Mouse (Mus musculus): Measurements from ENCODE around the gene Gm10964. TPM values are rescaled to one million over a fixed set of nuclear protein-coding genes. Genes with fewer than 3 reads are reported as not detected.

Gm10964 gene
- polyA plus RNA-seq, 1 experiment from 2014 or later = not detected

DNA sequence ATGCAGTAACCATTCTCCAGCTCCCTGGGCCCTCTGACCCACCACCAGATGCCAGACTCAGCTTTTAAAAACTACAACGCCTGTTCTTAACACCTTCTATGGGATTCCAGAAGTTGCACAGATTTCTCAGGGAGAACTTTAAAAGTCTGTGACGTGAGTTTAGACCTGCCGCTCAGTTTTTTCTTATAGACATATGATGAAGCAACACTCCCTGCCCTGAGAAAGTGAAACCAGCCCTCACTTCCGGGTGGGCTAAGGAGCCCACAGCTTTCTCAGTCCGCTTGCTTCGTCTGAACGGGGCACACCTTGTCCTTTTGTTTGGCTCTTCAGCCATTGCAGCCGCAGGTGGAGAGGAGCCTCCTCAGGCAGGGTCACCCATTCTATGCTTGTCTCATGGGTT is 24.2 kb upstream of the Gm10964 start:
- Histone ChIP-seq H3K4me2 (ENCODE audit: low read depth, low read length) (no peak overlapping the region), H3K9me3 (replicated peaks; ENCODE audit: control insufficient read depth, low read length) (no peaks in the 10 kb centered on the region), H3K27ac (ENCODE audit: low read length) (no peak overlapping the region), H3K4me1 (ENCODE audit: control insufficient read depth, insufficient read depth, low read length) (peaks cover 12% of the 10 kb centered on the region), H3K27me3 (ENCODE audit: control insufficient read depth, insufficient read depth, low read length) (no peaks in the 10 kb centered on the region), H3K9ac (ENCODE audit: low read length) (no peak overlapping the region), H3K4me3 (replicated peaks; ENCODE audit: low read length) (no peak overlapping the region), H3K36me3 (ENCODE audit: control insufficient read depth, insufficient read depth, low read length) (no peaks in the 10 kb centered on the region)
- no peak for ATAC-seq (ENCODE audit: insufficient read depth, low FRiP score)
- WGBS = 76% methylated on average over 8 of the region's 8 CpGs

DNA sequence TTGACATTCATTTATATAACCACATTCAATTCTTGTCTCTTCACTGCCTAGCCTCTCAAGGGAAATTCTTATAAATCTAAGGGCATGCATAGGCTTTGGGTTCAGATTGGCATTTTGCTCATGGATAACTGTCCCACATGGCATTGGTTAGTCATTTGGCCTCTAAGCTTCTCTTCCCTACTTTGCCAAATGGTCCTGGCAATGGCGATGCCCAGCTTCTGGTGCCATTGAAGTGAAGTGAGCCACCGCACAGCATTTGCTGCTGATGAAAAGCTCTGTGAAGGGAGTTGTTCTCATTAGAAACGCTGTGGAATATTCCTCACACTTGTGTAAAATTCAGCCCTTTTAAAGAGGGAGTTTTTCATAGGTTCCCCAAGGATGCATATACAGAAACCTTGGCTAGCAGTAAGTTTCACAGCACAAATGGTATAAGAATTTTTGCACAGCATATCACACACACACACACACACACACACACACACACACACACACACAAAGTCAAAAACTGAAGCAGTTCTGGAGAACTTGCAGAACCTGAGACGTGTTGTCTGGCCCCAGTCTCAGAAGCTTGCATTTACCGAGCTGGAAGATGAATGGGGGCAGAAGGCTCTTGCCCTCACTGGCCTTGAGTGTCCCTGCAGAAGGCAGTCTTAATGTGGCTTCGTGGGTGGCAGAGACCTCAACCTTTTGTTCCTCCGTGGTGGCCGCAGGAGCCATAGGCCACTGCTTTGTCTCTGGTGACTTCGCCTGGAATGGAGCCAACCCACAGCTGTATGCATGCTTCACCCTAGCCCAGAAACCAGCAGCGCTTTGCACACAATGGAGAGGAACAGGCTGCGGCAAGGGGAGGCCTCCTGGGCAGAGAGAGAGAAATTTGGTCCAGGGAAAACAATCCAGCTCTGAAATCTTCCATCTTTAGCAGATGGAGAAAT is 23.1 kb upstream of the Gm10964 start:
- no peaks in the 10 kb centered on the region for H3K27me3 ChIP-seq (ENCODE audit: control insufficient read depth, insufficient read depth, low read length)
- no peak overlapping the region for H3K4me3 ChIP-seq (replicated peaks; ENCODE audit: low read length)
- H3K27ac ChIP-seq (ENCODE audit: low read length) = peak overlapping the region; percentile 14
- peak; percentile 66; the same call in 1 of the 2 replicates for ATAC-seq (ENCODE audit: insufficient read depth, low FRiP score)
- H3K36me3 ChIP-seq (ENCODE audit: control insufficient read depth, insufficient read depth, low read length) = no peaks in the 10 kb centered on the region
- H3K4me1 ChIP-seq (ENCODE audit: control insufficient read depth, insufficient read depth, low read length) = peaks cover 12% of the 10 kb centered on the region
- WGBS = 41% methylated on average over 11 of the region's 11 CpGs
- no peak overlapping the region for H3K4me2 ChIP-seq (ENCODE audit: low read depth, low read length)
- H3K9me3 ChIP-seq (replicated peaks; ENCODE audit: control insufficient read depth, low read length) = no peaks in the 10 kb centered on the region
- H3K9ac ChIP-seq (ENCODE audit: low read length) = no peak overlapping the region

DNA sequence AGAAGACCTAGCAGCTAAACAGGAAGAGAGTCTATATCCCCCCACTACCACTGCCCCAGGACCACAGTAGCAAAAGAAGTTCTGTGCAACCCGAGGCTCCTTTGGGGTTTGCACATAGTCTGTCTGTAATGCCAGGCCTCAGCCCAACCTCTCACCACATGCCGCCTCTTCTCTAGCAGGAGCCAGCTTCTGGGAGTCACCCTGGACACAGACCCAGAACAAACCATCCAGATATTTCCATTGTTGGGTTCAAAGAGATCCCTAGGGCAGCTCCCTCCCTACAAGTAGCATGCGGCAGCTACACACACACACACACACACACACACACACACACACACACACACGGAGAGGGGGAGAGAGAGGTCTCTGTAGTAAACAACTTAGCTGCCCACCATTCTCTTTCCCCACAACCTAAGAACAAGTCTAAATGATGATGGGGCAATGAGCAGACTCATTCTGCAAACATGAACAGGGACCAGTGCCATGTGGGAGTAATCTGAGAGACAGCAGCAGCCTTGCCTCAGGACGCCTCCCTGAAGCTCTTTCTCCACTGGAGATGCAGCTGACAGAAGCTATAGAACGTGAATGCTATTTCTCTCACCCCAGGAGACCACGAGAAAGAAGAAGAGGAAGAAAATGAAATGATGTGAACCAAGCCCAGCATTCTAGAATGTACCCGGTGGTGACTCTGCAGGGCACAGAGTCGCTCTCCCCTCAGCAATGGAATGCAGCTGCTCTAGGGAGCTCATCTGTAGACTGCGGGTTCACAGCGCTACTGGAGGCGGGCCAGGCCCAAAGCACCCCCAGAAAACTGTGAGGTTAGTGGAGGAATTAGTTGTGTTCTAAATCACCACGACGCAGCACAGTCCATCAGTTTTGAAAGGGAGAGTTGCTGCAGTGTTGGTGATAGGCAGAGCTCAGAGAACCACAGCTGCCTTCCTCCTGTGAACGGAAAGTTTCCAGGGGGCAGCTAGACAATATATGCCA is 22.1 kb upstream of the Gm10964 start:
- H3K36me3 ChIP-seq (ENCODE audit: control insufficient read depth, insufficient read depth, low read length) = no peaks in the 10 kb centered on the region
- H3K27ac ChIP-seq (ENCODE audit: low read length) = peak overlapping the region; percentile 72
- no peaks in the 10 kb centered on the region for H3K9me3 ChIP-seq (replicated peaks; ENCODE audit: control insufficient read depth, low read length)
- H3K27me3 ChIP-seq (ENCODE audit: control insufficient read depth, insufficient read depth, low read length) = no peaks in the 10 kb centered on the region
- no peak overlapping the region for H3K4me3 ChIP-seq (replicated peaks; ENCODE audit: low read length)
- H3K4me2 ChIP-seq (ENCODE audit: low read depth, low read length) = no peak overlapping the region
- WGBS = 43% methylated on average over 14 of the region's 15 CpGs
- 0 out of 2 replicates have a peak overlapping the region, but pooled peaks have one; percentile 19 for H3K9ac ChIP-seq (ENCODE audit: low read length)
- H3K4me1 ChIP-seq (ENCODE audit: control insufficient read depth, insufficient read depth, low read length) = peaks cover 12% of the 10 kb centered on the region
- ATAC-seq (ENCODE audit: insufficient read depth, low FRiP score) = no peak; the same call in 1 of the 2 replicates

DNA sequence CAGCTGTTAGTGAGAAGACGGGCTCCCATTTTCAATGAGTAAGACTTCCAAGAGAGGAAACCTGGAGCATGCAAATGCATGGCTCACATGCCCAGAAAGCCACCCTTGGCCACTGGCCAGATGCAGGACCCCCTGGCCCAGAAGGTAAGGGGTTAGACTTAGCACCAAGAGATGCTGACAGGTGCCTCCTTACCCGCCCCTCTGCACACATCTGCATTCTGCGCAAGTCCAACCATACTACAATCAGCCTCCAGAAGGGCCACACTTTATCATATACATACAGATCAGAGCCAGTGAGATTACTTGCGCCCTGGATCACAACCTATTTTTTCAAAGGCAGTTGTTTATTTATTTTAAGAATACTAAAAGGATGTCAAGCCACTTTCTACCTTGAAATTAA is 20.4 kb upstream of the Gm10964 start:
- H3K4me3 ChIP-seq (replicated peaks; ENCODE audit: low read length) = no peak overlapping the region
- H3K4me2 ChIP-seq (ENCODE audit: low read depth, low read length) = no peak overlapping the region
- no peak for ATAC-seq (ENCODE audit: insufficient read depth, low FRiP score)
- peaks cover 12% of the 10 kb centered on the region for H3K4me1 ChIP-seq (ENCODE audit: control insufficient read depth, insufficient read depth, low read length)
- H3K27ac ChIP-seq (ENCODE audit: low read length) = no peak overlapping the region
- 80% methylated on average over 4 of the region's 4 CpGs for WGBS
- H3K36me3 ChIP-seq (ENCODE audit: control insufficient read depth, insufficient read depth, low read length) = no peaks in the 10 kb centered on the region
- H3K9ac ChIP-seq (ENCODE audit: low read length) = no peak overlapping the region
- H3K9me3 ChIP-seq (replicated peaks; ENCODE audit: control insufficient read depth, low read length) = no peaks in the 10 kb centered on the region
- no peaks in the 10 kb centered on the region for H3K27me3 ChIP-seq (ENCODE audit: control insufficient read depth, insufficient read depth, low read length)

DNA sequence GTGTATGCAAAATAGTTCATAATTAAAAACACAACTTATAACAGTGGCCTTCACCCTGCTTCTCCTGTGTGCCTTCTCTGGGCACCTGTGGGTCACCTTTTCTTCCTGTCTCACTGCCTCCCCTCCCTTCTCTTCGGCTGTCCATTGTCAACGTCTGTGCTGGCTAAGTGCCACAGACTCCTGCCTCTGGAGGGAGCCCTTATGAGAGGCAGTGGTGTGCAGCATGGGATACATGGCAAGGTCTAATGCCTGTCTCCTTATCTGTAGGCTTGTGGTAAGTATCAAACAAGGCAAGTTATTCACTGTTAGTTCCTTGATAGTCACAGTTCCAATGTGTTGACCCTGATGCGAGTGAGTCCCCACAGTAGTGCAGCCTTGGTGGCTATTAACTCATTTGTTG is 15.0 kb upstream of the Gm10964 start:
- no peaks in the 10 kb centered on the region for H3K4me1 ChIP-seq (ENCODE audit: control insufficient read depth, insufficient read depth, low read length)
- 48% methylated on average over 3 of the region's 3 CpGs for WGBS
- H3K27me3 ChIP-seq (ENCODE audit: control insufficient read depth, insufficient read depth, low read length) = no peaks in the 10 kb centered on the region
- H3K27ac ChIP-seq (ENCODE audit: low read length) = no peak overlapping the region
- H3K4me2 ChIP-seq (ENCODE audit: low read depth, low read length) = no peak overlapping the region
- H3K4me3 ChIP-seq (replicated peaks; ENCODE audit: low read length) = no peak overlapping the region
- ATAC-seq (ENCODE audit: insufficient read depth, low FRiP score) = no peak
- no peaks in the 10 kb centered on the region for H3K9me3 ChIP-seq (replicated peaks; ENCODE audit: control insufficient read depth, low read length)
- H3K36me3 ChIP-seq (ENCODE audit: control insufficient read depth, insufficient read depth, low read length) = no peaks in the 10 kb centered on the region
- H3K9ac ChIP-seq (ENCODE audit: low read length) = no peak overlapping the region

DNA sequence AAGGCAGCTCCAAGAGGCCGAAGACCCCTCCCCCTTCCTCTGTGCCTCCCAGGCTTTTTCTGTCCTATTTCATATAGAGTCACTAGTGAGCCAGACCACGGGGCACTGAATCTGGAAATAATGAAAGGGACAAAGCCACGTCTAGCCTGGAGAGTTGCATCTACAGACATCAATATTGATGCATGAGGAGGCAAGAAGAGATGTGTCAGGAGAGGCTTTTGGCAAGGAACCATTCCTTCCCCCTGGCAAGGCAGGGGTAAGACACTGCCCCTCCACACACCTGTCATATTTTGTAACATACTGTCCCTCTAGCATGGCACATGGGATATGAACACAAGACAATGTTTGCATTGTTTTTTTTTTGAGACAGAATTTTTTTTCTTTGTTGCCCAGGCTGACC is 12.5 kb upstream of the Gm10964 start:
- 57% methylated on average over 3 of the region's 3 CpGs for WGBS

DNA sequence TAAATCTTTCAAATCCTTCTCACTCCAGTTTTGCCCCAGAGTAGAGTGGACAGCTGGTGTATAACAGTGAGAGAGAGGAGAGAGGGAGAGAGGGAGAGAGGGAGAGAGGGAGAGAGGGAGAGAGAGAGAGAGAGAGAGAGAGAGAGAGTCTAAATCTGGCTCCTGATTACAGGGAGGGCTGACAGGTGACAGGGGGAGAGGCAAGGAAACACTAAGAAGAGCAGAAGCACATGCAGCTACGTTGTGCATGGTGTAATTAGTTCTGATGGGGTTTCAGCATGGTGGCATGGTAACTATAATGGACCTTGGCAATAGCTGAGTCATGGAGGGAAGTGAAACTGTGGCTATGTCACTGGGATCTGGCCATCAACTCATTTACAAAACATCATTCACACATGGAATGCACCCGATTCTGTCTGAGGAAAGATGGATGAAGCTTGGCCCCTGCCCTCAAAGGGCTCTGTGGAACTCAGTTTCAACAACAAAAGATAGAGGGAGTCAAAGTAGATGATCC is 11.3 kb upstream of the Gm10964 start:
- H3K27ac ChIP-seq (ENCODE audit: low read length) = no peak overlapping the region
- H3K4me1 ChIP-seq (ENCODE audit: control insufficient read depth, insufficient read depth, low read length) = peaks cover 5% of the 10 kb centered on the region
- no peaks in the 10 kb centered on the region for H3K9me3 ChIP-seq (replicated peaks; ENCODE audit: control insufficient read depth, low read length)
- ATAC-seq (ENCODE audit: insufficient read depth, low FRiP score) = no peak
- H3K4me2 ChIP-seq (ENCODE audit: low read depth, low read length) = no peak overlapping the region
- H3K9ac ChIP-seq (ENCODE audit: low read length) = no peak overlapping the region
- 27% methylated on average over 2 of the region's 2 CpGs for WGBS
- H3K36me3 ChIP-seq (ENCODE audit: control insufficient read depth, insufficient read depth, low read length) = no peaks in the 10 kb centered on the region
- no peak overlapping the region for H3K4me3 ChIP-seq (replicated peaks; ENCODE audit: low read length)
- H3K27me3 ChIP-seq (ENCODE audit: control insufficient read depth, insufficient read depth, low read length) = no peaks in the 10 kb centered on the region

More for the DNA sequence above, 12.5 kb upstream of the Gm10964 start:
- Histone ChIP-seq H3K4me3 (replicated peaks; ENCODE audit: low read length) (no peak overlapping the region), H3K4me2 (ENCODE audit: low read depth, low read length) (no peak overlapping the region), H3K9me3 (replicated peaks; ENCODE audit: control insufficient read depth, low read length) (no peaks in the 10 kb centered on the region), H3K9ac (ENCODE audit: low read length) (no peak overlapping the region), H3K27ac (ENCODE audit: low read length) (no peak overlapping the region), H3K4me1 (ENCODE audit: control insufficient read depth, insufficient read depth, low read length) (no peaks in the 10 kb centered on the region), H3K27me3 (ENCODE audit: control insufficient read depth, insufficient read depth, low read length) (no peaks in the 10 kb centered on the region), H3K36me3 (ENCODE audit: control insufficient read depth, insufficient read depth, low read length) (no peaks in the 10 kb centered on the region)
- ATAC-seq (ENCODE audit: insufficient read depth, low FRiP score) = no peak

DNA sequence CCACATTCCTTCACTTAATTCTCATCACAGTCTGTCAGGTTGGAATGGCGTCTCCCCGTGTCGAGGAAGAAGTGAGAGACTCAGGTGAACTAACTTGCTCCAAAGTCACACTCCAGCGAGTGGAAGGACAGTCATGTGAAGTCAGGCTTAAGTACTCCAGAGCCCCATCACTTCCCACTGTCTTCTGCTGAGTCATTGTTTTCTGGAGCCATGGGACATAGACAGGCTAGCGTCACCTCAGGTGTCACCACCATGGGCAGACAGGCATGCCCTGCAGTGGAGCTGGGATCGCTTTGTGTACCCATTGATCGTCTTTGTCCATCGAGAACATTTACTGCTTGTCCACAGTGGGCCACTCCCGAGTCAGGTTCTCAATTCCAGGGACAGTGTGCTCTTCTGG is 9.3 kb upstream of the Gm10964 start:
- Histone ChIP-seq H3K4me2 (ENCODE audit: low read depth, low read length) (no peak overlapping the region), H3K27ac (ENCODE audit: low read length) (no peak overlapping the region), H3K27me3 (ENCODE audit: control insufficient read depth, insufficient read depth, low read length) (no peaks in the 10 kb centered on the region), H3K4me3 (replicated peaks; ENCODE audit: low read length) (no peak overlapping the region), H3K36me3 (ENCODE audit: control insufficient read depth, insufficient read depth, low read length) (no peaks in the 10 kb centered on the region), H3K4me1 (ENCODE audit: control insufficient read depth, insufficient read depth, low read length) (peaks cover 21% of the 10 kb centered on the region), H3K9me3 (replicated peaks; ENCODE audit: control insufficient read depth, low read length) (no peaks in the 10 kb centered on the region), H3K9ac (ENCODE audit: low read length) (no peak overlapping the region)
- WGBS = 86% methylated on average over 9 of the region's 9 CpGs
- no peak for ATAC-seq (ENCODE audit: insufficient read depth, low FRiP score)
